Mouse (Mus musculus): ENCODE measurements around the gene Il12rb1. TPM values are rescaled to one million over a fixed set of nuclear protein-coding genes. Genes with fewer than 3 reads are reported as not detected.
"Not testable (repeated sequence)": the region's sequence is repeated elsewhere in the genome, so short reads cannot be mapped to it uniquely, and the experiment has no call there.

Gene Il12rb1
- total RNA-seq, 2 experiments from 2014 or later, result not detected

GRCm38 (mm10) chr8:70822594-70822993, 14.3 kb downstream of the Il12rb1 start:
- DNase-seq (ENCODE audit: low spot score in 2 of 2), result not testable (repeated sequence)

GRCm38 (mm10) chr8:70823802-70824201, 15.6 kb downstream of the Il12rb1 start:
- DNase-seq (ENCODE audit: low spot score in 2 of 2), result no peak

- no peak for DNase-seq (ENCODE audit: low spot score in 2 of 2)
Measured at GRCm38 (mm10) chr8:70825816-70826215, 17.6 kb downstream of the Il12rb1 start.

- no peak for DNase-seq (ENCODE audit: low spot score in 2 of 2)
Measured at GRCm38 (mm10) chr8:70827010-70827409, 18.8 kb downstream of the Il12rb1 start.

GRCm38 (mm10) chr8:70827796-70828195, 19.5 kb downstream of the Il12rb1 start:
- DNase-seq (ENCODE audit: low spot score in 2 of 2), result no peak

GRCm38 (mm10) chr8:70831517-70831916, 23.3 kb downstream of the Il12rb1 start:
- no peak for DNase-seq (ENCODE audit: low spot score in 2 of 2)

GRCm38 (mm10) chr8:70832371-70832770, 24.1 kb downstream of the Il12rb1 start:
- DNase-seq (ENCODE audit: low spot score in 2 of 2), result no peak

- DNase-seq (ENCODE audit: low spot score in 2 of 2), result no peak
Measured at GRCm38 (mm10) chr8:70833018-70833482, 24.8 kb downstream of the Il12rb1 start.

GRCm38 (mm10) chr8:70833520-70833919, 25.3 kb downstream of the Il12rb1 start:
- peak in 1 of 2 experiments; percentile 73 for DNase-seq (ENCODE audit: low spot score in 2 of 2)

- no peak for DNase-seq (ENCODE audit: low spot score in 2 of 2)
Measured at GRCm38 (mm10) chr8:70834071-70834470, 25.8 kb downstream of the Il12rb1 start.

- no peak for DNase-seq (ENCODE audit: low spot score in 2 of 2)
Measured at GRCm38 (mm10) chr8:70836666-70837065, 28.4 kb downstream of the Il12rb1 start.

- no peak for DNase-seq (ENCODE audit: low spot score in 2 of 2)
Measured at GRCm38 (mm10) chr8:70838654-70839407, 30.6 kb downstream of the Il12rb1 start.

- DNase-seq (ENCODE audit: low spot score in 2 of 2), result peak; percentile 89 to 98
Measured at GRCm38 (mm10) chr8:70839408-70840351, 31.4 kb downstream of the Il12rb1 start, which contains the start of gene Arrdc2. Arrdc2 (minus strand) TSS chr8:70839720.

- no peak for DNase-seq (ENCODE audit: low spot score in 2 of 2)
Measured at GRCm38 (mm10) chr8:70840590-70840989, 32.3 kb downstream of the Il12rb1 start.

- peak; percentile 82 to 89 for DNase-seq (ENCODE audit: low spot score in 2 of 2)
Measured at GRCm38 (mm10) chr8:70841147-70842072, 33.2 kb downstream of the Il12rb1 start.

- DNase-seq (ENCODE audit: low spot score in 2 of 2), result no peak
Measured at GRCm38 (mm10) chr8:70842484-70842883, 34.2 kb downstream of the Il12rb1 start.

- DNase-seq (ENCODE audit: low spot score in 2 of 2), result no peak
Measured at GRCm38 (mm10) chr8:70843214-70843773, 35.0 kb downstream of the Il12rb1 start.

- no peak for DNase-seq (ENCODE audit: low spot score in 2 of 2)
Measured at GRCm38 (mm10) chr8:70843941-70844340, 35.7 kb downstream of the Il12rb1 start.

GRCm38 (mm10) chr8:70844523-70844922, 36.3 kb downstream of the Il12rb1 start:
- DNase-seq (ENCODE audit: low spot score in 2 of 2), result peak; percentile 91 to 92

- DNase-seq (ENCODE audit: low spot score in 2 of 2), result no peak
Measured at GRCm38 (mm10) chr8:70845108-70845507, 36.9 kb downstream of the Il12rb1 start.

Measured in gastrocnemius, postnatal 4 days (tissue).